Mouse (Mus musculus) testis, postnatal 14 days (tissue): ENCODE results near the gene Edn3.
A peak's percentile ranks its signal among the peaks of the same experiment; 100 is the strongest.

Source experiments
- DNase-seq: peaks from one replicate; pipeline ENCODE4 v3.0.0; 2021; ENCODE audit warnings: low spot score

The Edn3 gene

GRCm38 (mm10) chr2:174760479-174761121 is at the start of gene Edn3:
TSS of gene Edn3 (plus strand) at chr2:174760619.
- peak; percentile 5 for DNase-seq

- DNase-seq: no peak
Measured at GRCm38 (mm10) chr2:174712043-174712442, 48.4 kb upstream of the Edn3 start.

- no peak for DNase-seq
Measured at GRCm38 (mm10) chr2:174715938-174716337, 44.5 kb upstream of the Edn3 start.

DNA sequence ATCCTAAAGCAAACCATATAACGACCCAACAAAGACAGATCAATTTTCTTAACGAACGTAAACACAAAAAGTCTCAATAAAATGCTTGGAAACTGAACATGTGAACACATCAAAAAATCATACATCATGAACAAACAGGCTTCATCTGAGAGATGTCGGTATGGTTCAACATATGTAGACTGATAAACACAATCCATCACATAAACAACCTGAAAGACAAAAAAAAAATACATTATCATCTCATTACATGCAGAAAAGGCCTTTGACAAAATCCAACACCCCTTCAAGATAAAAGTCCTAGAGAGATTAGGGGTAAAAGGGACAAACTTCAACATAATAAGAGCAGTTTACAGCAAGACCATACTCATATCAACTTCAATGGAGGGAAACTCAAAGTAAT is 42.6 kb upstream of the Edn3 start:
- DNase-seq: no peak

DNA sequence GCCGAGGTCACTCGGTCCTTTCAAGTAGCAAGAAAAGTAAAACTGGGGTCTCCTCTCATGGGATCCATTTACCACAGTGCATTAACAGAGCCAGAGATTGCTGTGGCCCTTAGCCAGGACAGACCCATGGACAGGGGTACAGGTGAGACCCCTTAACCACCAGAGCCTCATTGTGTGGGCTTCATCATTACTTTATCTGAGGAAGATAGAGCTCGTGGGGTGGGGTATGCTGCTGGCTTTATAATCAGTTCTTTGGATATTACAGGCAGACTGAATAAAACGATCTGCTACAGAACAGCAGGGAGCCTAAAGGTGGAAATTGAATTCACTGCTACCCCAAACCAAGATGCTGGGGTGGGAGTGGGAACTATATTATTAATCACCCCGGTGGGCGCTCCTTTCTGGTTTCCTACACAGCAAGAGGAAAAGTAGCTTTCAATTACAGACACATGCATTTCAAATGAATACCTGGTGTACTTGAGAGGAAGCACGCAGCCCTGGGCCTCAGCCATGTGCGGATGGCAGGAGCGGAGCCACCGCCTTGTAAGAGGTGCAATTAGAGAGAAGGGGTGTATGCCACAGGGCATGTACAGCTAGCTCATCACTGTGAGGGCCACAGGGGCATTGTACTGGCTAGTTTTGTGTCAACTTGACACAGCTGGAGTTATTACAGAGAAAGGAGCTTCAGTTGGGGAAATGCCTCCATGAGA is 33.1 kb upstream of the Edn3 start:
- DNase-seq: no peak

DNA sequence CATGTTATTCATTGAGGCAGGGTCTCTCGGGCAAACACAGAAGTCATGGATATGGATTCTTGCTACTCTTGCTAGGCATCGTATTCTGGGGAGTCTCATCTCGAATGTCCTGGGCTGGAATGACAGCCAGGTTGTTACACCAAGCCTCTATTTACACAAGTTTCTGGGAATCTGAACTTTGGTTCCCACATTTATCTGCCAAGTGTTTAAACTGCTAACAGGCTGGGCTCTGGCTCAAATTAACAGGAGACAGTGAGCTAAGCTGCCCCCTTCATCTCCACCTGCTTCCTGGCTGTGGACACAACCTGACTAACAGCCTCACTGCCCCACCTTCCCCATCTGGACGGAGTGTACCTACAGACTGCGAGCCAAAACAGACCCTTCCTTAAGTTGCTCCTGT is 28.5 kb upstream of the Edn3 start:
- no peak for DNase-seq

GRCm38 (mm10) chr2:174735270-174735669 is 25.1 kb upstream of the Edn3 start:
- DNase-seq: no peak

DNA sequence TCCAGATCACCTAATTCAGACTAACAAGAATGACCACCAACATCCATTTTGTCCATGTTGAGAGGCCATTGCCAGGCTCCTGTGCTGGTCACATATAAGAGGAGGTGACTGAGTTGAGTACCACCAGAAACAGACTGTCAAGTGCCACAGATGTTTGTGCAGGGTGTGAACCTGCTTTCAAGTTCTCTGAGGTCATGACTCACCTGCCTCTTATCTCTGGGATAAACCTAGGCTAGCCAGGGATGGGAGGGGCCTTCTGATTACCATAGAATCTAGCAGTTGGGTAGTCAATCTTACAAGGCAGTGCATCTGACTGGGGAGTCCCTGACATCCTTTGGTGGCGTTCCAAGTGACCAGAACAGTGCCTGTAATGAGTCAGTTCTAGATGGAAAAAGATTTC is 13.2 kb upstream of the Edn3 start:
- DNase-seq: no peak

DNA sequence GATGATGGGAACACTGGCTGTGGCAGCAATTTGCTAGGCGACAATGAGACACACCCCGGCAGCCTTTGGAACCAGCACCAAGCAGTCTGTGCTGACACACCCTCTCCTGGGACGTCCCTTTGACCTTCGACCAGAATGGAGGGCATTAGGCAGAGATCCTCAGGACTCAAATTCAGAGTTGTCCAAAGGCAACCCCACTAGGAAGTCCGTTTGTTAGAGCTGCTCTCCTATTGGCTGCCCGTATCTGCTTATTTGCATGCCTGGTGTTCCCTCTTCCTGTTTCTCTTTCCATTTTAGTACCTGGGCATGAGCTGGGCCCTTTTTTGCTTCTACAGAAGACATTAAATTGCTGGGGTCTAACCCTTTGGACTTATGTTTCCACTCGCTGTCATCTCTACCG is 12.0 kb upstream of the Edn3 start:
- DNase-seq: peak; percentile 7

- no peak for DNase-seq
Measured at GRCm38 (mm10) chr2:174753197-174753596, 7.2 kb upstream of the Edn3 start.

- no peak for DNase-seq
Measured at GRCm38 (mm10) chr2:174754231-174754630, 6.2 kb upstream of the Edn3 start.

DNA sequence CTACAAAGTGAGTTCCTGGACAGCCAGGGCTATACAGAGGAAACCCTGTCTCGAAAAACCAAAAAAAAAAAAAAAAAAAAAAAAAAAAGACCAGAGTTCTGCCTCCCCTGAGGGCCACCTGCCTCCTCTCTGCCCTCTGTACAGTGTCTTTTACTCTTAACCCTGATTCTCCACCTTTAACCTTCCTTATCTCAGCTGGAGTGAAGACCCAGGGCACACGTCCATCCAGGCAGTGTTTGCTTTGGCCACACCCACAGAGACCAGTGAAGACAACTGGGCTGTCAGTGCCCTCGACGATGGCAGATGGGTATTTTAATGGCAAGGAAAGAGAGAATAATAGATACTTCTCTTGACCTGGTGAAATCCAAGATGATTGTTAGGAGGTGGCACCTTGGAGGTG is 1.2 kb upstream of the Edn3 start:
- no peak for DNase-seq

- DNase-seq: no peak
Measured at GRCm38 (mm10) chr2:174761452-174762101, 1.2 kb downstream of the Edn3 start.

- no peak for DNase-seq
Measured at GRCm38 (mm10) chr2:174762310-174762709, 1.9 kb downstream of the Edn3 start.

- DNase-seq: no peak
Measured at GRCm38 (mm10) chr2:174768891-174769528, 8.6 kb downstream of the Edn3 start.

GRCm38 (mm10) chr2:174774177-174775111 is 14.0 kb downstream of the Edn3 start:
- DNase-seq: no peak

DNA sequence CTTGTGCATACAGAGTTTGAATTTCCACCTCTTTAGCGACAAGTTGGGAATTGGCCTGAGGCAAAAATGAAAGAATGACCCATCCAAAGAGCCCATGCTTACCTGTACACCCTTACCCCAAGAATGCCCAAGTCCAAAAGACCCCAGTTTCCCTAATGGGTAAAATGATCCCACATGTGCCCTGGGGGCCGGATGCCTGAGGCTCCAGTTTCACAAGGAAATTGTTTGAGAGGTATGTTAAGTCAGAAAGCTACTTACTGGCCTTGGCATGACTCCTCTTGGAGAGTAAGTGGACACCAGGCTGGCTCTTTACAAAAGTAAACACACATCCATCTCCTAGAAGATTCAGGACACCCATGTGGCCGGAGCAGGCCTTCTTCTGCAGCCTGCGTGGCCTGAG is 21.6 kb downstream of the Edn3 start:
- DNase-seq: no peak

GRCm38 (mm10) chr2:174782880-174783279 is 22.5 kb downstream of the Edn3 start:
- no peak for DNase-seq

DNA sequence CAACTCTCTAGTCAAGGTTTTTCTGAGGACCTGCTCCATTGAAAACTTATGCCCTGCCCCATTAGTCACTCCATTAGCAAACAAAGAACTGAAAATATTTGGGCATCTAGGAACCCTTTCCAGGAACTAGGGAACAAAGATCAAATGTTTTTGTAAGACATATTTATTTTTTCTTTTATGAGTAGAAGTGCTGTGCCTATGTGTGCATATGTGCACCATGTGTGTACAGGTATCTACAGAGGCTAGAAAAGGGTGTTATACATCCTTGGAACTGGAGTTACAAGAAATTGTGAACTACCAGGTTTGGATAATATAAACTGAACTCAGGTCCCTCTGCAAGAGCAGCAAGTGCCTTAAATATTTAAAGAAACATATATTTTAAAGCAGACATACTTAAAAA is 28.4 kb downstream of the Edn3 start:
- DNase-seq: no peak

DNA sequence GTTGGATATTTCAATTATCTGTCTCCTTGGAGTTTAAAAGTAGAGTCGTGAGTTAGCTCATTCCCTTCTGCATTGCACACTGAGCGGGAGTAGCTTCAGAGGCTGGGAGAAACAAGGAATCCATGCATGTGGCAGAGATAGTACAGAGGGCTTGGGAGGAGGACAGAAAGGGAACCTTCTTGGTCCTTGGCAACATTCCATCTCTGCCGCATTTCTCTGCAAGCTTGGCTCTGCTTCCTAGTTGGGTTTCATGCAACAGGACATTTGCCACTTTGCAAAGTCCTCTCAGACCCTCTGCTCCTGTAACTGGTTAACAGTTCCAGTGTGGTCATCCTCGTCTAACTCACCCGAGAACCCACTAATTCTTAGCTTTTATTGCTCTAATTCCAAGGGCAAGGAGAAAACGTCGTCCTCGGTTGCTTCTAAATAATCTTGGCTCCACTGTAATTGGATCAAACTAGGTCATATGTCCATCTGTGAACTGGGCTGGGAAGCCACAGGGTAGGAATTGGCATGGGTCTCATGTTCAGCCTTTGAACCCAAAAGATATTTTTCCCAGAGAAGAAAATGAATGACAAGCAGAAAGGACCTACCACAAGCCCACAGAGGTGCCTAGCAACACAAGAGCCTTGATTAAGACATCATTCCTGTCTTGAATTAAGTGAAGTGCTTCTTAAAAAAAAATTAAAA is 32.2 kb downstream of the Edn3 start:
- no peak for DNase-seq

- no peak for DNase-seq
Measured at GRCm38 (mm10) chr2:174793181-174793580, 32.8 kb downstream of the Edn3 start.
